Mouse (Mus musculus) WW6 (cell line): ENCODE results near the gene 6330403K07Rik.

Experiments used
- DNase-seq: peaks from one replicate; pipeline ENCODE4 v3.0.0-alpha.2; 2013; ENCODE audit warnings: low read depth, low spot score

6330403K07Rik gene

GRCm38 (mm10) chr11:71033163-71033761, at the start of gene 6330403K07Rik:
6330403K07Rik (minus strand) TSS chr11:71033513.
- peak; percentile 47 for DNase-seq

- no peak for DNase-seq
Measured at GRCm38 (mm10) chr11:71076342-71076741, 43.0 kb upstream of the 6330403K07Rik start.

- DNase-seq: no peak
Measured at GRCm38 (mm10) chr11:71052554-71052953, 19.2 kb upstream of the 6330403K07Rik start.

- DNase-seq: no peak
Measured at GRCm38 (mm10) chr11:71039526-71040298, 6.4 kb upstream of the 6330403K07Rik start.

GRCm38 (mm10) chr11:71032491-71033162, 686 bp downstream of the 6330403K07Rik start:
- no peak for DNase-seq

- no peak for DNase-seq
Measured at GRCm38 (mm10) chr11:71032070-71032469, 1.2 kb downstream of the 6330403K07Rik start.

- no peak for DNase-seq
Measured at GRCm38 (mm10) chr11:71029403-71030118, 3.8 kb downstream of the 6330403K07Rik start.

GRCm38 (mm10) chr11:71028280-71028679, 5.0 kb downstream of the 6330403K07Rik start:
- no peak for DNase-seq

GRCm38 (mm10) chr11:71019201-71020068, 13.9 kb downstream of the 6330403K07Rik start, which contains the start of the genes Mis12 and Derl2:
Mis12 (plus strand) TSS chr11:71019611.
Derl2 (minus strand) TSS chr11:71019841.
- peak; percentile 99 for DNase-seq

GRCm38 (mm10) chr11:71018416-71019200, 14.7 kb downstream of the 6330403K07Rik start:
- DNase-seq: no peak

GRCm38 (mm10) chr11:71017051-71017450, 16.3 kb downstream of the 6330403K07Rik start:
- no peak for DNase-seq

- DNase-seq: no peak
Measured at GRCm38 (mm10) chr11:71012743-71013142, 20.6 kb downstream of the 6330403K07Rik start.

GRCm38 (mm10) chr11:71008321-71008720, 25.0 kb downstream of the 6330403K07Rik start:
- DNase-seq: no peak

GRCm38 (mm10) chr11:71007831-71008230, 25.5 kb downstream of the 6330403K07Rik start:
- no peak for DNase-seq

GRCm38 (mm10) chr11:71007026-71007425, 26.3 kb downstream of the 6330403K07Rik start:
- no peak for DNase-seq

GRCm38 (mm10) chr11:71005046-71005445, 28.3 kb downstream of the 6330403K07Rik start:
- no peak for DNase-seq

GRCm38 (mm10) chr11:71004316-71004773, 29.0 kb downstream of the 6330403K07Rik start, which contains the start of gene Dhx33:
Dhx33 (minus strand) TSS chr11:71004437.
- DNase-seq: peak; percentile 99

GRCm38 (mm10) chr11:71003611-71004315, 29.6 kb downstream of the 6330403K07Rik start:
- no peak for DNase-seq

- no peak for DNase-seq
Measured at GRCm38 (mm10) chr11:71001167-71001566, 32.1 kb downstream of the 6330403K07Rik start.
